Mouse (Mus musculus) right cerebral cortex, postnatal 4 days (tissue): ENCODE results near the gene Rab22a.

Experiments
- DNase-seq: peaks from one replicate; pipeline ENCODE4 v3.0.0-alpha.2; 2022

Gene Rab22a

DNA sequence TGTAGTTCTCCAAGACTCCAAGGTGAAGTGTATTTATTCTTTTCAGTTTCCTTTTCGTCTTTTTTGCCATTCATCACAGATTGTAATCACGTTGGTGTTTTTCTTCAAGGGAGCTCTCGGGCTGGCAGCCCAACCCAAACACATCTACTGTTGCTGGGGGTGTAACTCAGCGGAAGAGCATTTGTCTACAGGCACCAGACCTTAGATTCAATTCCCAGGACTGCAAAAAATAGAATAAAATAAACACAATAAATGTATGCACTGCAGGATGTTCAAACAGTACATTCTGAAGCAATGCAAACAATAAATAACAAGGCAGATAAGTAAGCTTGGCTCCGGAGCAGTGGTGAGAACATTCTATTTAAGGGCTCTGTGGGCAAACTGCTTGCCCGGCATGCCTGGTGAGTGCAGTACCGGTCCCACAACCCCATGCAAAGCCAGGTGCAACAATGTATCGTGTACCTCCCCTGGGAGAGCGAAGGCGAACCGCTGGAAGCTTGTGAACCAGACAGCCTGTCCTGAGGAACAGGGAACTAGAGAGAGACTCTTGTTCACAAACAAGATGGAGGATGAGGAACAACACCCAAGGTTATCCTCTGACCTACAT lies 62.8 kb downstream of the Rab22a start:
- DNase-seq, result no peak

GRCm38 (mm10) chr2:173724382-173724781 lies 64.8 kb downstream of the Rab22a start:
- no peak for DNase-seq

DNA sequence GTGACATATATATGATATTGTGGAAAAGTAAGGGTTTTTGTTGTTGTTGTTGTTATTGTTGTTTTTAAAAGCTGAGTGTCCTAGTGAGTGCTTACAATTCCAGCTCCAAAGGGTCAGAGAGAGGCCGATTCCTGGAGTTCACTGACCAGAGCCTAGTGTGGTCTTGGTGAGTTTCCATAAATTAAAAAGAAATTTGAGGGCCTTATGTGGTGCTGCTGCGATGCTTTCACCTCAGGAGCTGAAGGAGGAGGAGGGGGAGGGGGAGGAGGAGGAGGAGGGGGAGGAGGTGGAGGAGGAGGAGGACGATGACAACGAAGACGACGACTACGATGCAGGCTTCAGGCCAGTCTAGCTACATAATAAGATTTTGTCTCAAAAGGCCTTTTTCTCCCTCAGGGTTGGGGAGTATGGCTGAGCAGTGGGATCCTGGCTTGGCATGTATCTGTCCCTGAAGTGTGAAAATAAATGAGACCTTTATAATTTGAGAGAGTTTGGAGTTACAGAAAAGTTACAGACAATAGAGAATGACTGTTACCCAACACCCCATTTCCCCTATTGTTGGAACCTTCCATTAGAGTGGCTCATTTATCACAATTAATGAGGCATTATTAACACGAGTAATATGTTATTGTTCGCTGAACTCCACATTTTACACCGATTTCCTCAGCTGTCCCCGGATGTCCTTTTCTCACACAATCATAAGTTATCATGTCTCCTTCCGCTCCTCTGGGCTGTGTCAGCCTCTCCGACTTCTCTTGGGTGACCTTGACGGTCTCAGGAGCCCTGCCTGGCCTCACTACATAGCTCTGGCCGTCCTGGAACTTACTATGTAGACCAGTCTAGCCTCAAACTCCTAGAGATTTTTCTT lies 65.6 kb downstream of the Rab22a start:
- DNase-seq, result no peak

GRCm38 (mm10) chr2:173725819-173726218 lies 66.3 kb downstream of the Rab22a start:
- no peak for DNase-seq

- peak; percentile 19 for DNase-seq
These were observed 70.9 kb downstream of the Rab22a start for GRCm38 (mm10) chr2:173730444-173730966.

DNA sequence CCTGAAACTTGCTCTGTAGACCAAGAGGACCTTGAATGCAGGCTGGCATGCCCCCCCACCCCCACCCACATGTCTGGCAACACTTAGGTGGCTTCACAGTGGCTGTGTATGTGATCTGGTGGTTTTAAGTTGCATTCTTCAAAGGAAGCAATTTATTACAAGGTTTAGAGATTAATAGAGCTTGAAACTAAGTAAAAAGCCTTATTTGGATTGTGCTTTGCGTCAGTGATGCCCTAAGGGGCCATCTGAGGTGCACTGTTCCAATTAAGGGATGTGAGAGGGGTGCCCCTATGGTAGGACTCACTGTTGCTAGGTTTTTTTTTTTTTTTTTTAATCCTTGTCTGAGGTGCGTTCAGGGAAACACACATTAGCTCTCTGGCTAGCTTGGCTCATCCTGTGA lies 74.9 kb downstream of the Rab22a start:
- DNase-seq, result no peak

- peak; percentile 100 for DNase-seq
These were observed 77.8 kb downstream of the Rab22a start, which contains the start of gene Vapb for GRCm38 (mm10) chr2:173737222-173737989. Gene Vapb, plus strand, starts transcription at chr2:173737511.

GRCm38 (mm10) chr2:173738232-173738631 lies 78.7 kb downstream of the Rab22a start:
- no peak for DNase-seq

- no peak for DNase-seq
These were observed 79.5 kb downstream of the Rab22a start for GRCm38 (mm10) chr2:173739107-173739506.

GRCm38 (mm10) chr2:173742090-173742489 lies 82.5 kb downstream of the Rab22a start:
- no peak for DNase-seq

DNA sequence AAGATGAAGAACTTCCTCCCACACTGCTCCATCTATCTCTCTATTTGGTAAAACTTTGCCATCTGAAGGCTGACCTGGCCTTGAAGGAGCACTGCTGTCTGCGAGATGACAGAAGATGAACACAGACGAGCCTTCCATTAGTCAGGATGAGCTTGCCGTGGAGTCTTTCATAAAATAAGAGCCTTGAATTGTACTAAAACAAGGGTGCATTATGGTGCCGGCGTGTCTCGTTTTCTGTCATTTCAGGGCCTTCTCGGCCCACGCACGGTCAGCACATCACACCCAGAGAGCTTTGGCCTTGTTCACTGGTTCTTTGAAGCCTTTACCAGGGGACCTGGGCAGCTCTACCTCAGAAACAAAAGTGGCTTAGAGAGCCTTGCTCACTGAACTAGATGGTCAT lies 83.2 kb downstream of the Rab22a start:
- DNase-seq, result no peak

- DNase-seq, result no peak
These were observed 84.7 kb downstream of the Rab22a start for GRCm38 (mm10) chr2:173744070-173744815.

DNA sequence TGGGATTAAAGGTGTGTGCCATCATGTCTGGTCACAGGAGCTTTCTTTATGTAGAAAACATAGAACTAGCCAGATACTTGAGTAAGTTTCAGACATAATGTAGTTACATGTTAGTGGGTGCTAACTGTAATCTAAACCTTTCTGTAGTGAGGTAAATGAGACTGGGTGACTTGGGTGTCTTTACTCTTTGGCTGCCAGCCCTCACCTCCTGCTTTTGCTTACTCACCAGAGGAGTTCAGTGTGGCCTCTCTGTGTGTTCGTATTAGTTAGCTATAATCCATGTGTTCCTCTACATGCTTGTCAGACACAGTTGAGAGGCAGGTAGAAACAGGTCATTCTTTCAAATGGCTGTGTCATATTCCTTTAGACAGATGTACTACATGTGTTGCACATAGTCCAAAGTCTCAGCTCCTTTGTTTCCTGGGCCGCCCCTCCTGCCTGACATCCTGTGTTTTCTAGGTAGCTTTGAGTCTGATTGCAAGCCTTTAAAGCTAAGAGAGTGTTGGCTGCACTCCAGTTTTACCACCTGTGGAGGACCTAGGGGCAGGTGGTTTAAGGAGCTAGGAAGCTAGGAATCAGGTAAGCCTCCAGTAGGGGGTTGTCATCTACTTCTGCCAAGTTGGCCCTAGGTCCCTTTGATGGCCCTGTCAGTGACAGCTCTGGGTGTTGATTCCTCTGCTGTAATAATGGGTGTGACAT lies 89.5 kb downstream of the Rab22a start:
- no peak for DNase-seq

- no peak for DNase-seq
These were observed 96.0 kb downstream of the Rab22a start for GRCm38 (mm10) chr2:173755433-173756144.
